Comparison of ENCODE assay signal across 22 mouse cellular contexts in genomic region chr2:115257391-115257790, GRCm38 (mm10).
A peak's percentile ranks its signal among the peaks of the same experiment; 100 is the strongest.
DNase-seq lines count a peak whose midpoint lies in the region; ATAC-seq and TF ChIP-seq lines count a peak whose summit lies in the region.
"Had no signal": no experiment of that assay in that cellular context is flagged by ENCODE, and none has a peak within 500 bp of the region (broad histone marks: within the 10 kb centered on the region; RNA-seq: fewer than 3 reads in every experiment).

No protein-coding gene starts in this region.

- no peak for ATAC-seq in midbrain, postnatal 0 days (ENCODE audit: low FRiP score)
- no peak for ATAC-seq in midbrain, embryonic 14.5 days (ENCODE audit: low FRiP score, low TSS enrichment)
- ATAC-seq: CD4-positive, CD25-positive, alpha-beta regulatory T cell, adult 4 months; forebrain, postnatal 0 days; intestine, embryonic 16.5 days had no signal

- DNase-seq in midbrain, postnatal 0 days (ENCODE audit: low spot score) = peak; percentile 50
- DNase-seq in midbrain, embryonic 14.5 days = no peak
- DNase-seq in cerebellum, adult 8-10 months = peak; percentile 8
- peak; percentile 28 to 31 for DNase-seq in cerebellum, postnatal 25 days
- DNase-seq in forebrain, embryonic 10.5 days (ENCODE audit: extremely low spot score, low spot score) = no peak
- DNase-seq in embryo, embryonic 9.5 days (ENCODE audit: extremely low spot score) = no peak
- DNase-seq in adrenal gland, postnatal 36 days = no peak
- DNase-seq: adrenal gland, adult 2 months; forebrain, postnatal 0 days; kidney, postnatal 14 days; layer of hippocampus, adult 9-11 months; lung, embryonic 14.5 days; right cerebral cortex, postnatal 14 days; thymus, postnatal 4 days had no signal

- no peak overlapping the region for H3K4me3 ChIP-seq in midbrain, postnatal 0 days (ENCODE audit: low read depth, low read length)
- H3K4me3 ChIP-seq in midbrain, embryonic 14.5 days (replicated peaks; ENCODE audit: low read depth, low read length) = no peak overlapping the region
- H3K4me3 ChIP-seq in forebrain, embryonic 10.5 days = no peak overlapping the region
- H3K4me3 ChIP-seq: erythroblast, embryonic 14.5 days; forebrain, embryonic 12.5 days; limb, embryonic 12.5 days; liver, embryonic 15.5 days; neural tube, embryonic 13.5 days had no signal

- no peak overlapping the region for H3K27ac ChIP-seq in midbrain, postnatal 0 days (ENCODE audit: low read depth, low read length)
- no peak overlapping the region for H3K27ac ChIP-seq in midbrain, embryonic 14.5 days (replicated peaks; ENCODE audit: low read depth, low read length)
- H3K27ac ChIP-seq in forebrain, embryonic 10.5 days = no peak overlapping the region
- H3K27ac ChIP-seq: forebrain, embryonic 12.5 days; limb, embryonic 12.5 days; liver, embryonic 15.5 days; neural tube, embryonic 13.5 days had no signal

- no peaks in the 10 kb centered on the region for H3K9me3 ChIP-seq in midbrain, postnatal 0 days (ENCODE audit: low read length)
- H3K9me3 ChIP-seq in midbrain, embryonic 14.5 days (ENCODE audit: control insufficient read depth, low read length) = no peaks in the 10 kb centered on the region
- no peaks in the 10 kb centered on the region for H3K9me3 ChIP-seq in forebrain, embryonic 10.5 days
- H3K9me3 ChIP-seq: forebrain, embryonic 12.5 days; limb, embryonic 12.5 days; liver, embryonic 15.5 days; neural tube, embryonic 13.5 days had no signal

- no peak overlapping the region for H3K9ac ChIP-seq in midbrain, postnatal 0 days (replicated peaks; ENCODE audit: low read length, poor library complexity, severe bottlenecking)
- H3K9ac ChIP-seq in midbrain, embryonic 14.5 days (replicated peaks; ENCODE audit: low read length) = no peak overlapping the region
- H3K9ac ChIP-seq: forebrain, embryonic 12.5 days; forebrain, postnatal 0 days; limb, embryonic 12.5 days; liver, embryonic 15.5 days; lung, embryonic 14.5 days; neural tube, embryonic 13.5 days had no signal

- TF ChIP-seq CTCF in midbrain, postnatal 0 days (IDR thresholded peaks at IDR 0.05) = no peak

- no peaks in the 10 kb centered on the region for H3K4me1 ChIP-seq in midbrain, postnatal 0 days (ENCODE audit: insufficient read depth, low read length)
- no peaks in the 10 kb centered on the region for H3K4me1 ChIP-seq in midbrain, embryonic 14.5 days (ENCODE audit: control insufficient read depth, insufficient read depth, low read length)
- no peaks in the 10 kb centered on the region for H3K4me1 ChIP-seq in forebrain, embryonic 10.5 days
- H3K4me1 ChIP-seq: forebrain, embryonic 12.5 days; limb, embryonic 12.5 days; liver, embryonic 15.5 days; neural tube, embryonic 13.5 days had no signal

- WGBS in midbrain, postnatal 0 days = 80% methylated on average over 2 of the region's 2 CpGs
- WGBS in midbrain, embryonic 14.5 days = 62% methylated on average over 2 of the region's 2 CpGs
- 82% methylated on average over 2 of the region's 2 CpGs for WGBS in forebrain, embryonic 10.5 days

- H3K4me2 ChIP-seq in midbrain, postnatal 0 days (ENCODE audit: low read depth, low read length, poor library complexity, severe bottlenecking) = no peak overlapping the region
- no peak overlapping the region for H3K4me2 ChIP-seq in midbrain, embryonic 14.5 days (ENCODE audit: low read length)
- H3K4me2 ChIP-seq: forebrain, embryonic 12.5 days; limb, embryonic 12.5 days; liver, embryonic 15.5 days; lung, embryonic 14.5 days; midbrain, embryonic 11.5 days; neural tube, embryonic 13.5 days had no signal

- H3K36me3 ChIP-seq in midbrain, postnatal 0 days (ENCODE audit: insufficient read depth, low read length) = no peaks in the 10 kb centered on the region
- no peaks in the 10 kb centered on the region for H3K36me3 ChIP-seq in midbrain, embryonic 14.5 days (ENCODE audit: control insufficient read depth, insufficient read depth, low read length)
- no peaks in the 10 kb centered on the region for H3K36me3 ChIP-seq in forebrain, embryonic 10.5 days (replicated peaks)
- H3K36me3 ChIP-seq: forebrain, embryonic 12.5 days; limb, embryonic 12.5 days; liver, embryonic 15.5 days; neural tube, embryonic 13.5 days had no signal

- no peaks in the 10 kb centered on the region for H3K27me3 ChIP-seq in midbrain, postnatal 0 days (ENCODE audit: insufficient read depth, low read length)
- no peaks in the 10 kb centered on the region for H3K27me3 ChIP-seq in midbrain, embryonic 14.5 days (ENCODE audit: control insufficient read depth, insufficient read depth, low read length)
- no peaks in the 10 kb centered on the region for H3K27me3 ChIP-seq in forebrain, embryonic 10.5 days (ENCODE audit: poor library complexity, severe bottlenecking)
- H3K27me3 ChIP-seq: forebrain, embryonic 12.5 days; limb, embryonic 12.5 days; liver, embryonic 15.5 days; neural tube, embryonic 13.5 days had no signal

Comparison
In these comparisons a context has a peak if more than half of its experiments do, and no peak if none do; other contexts are left out.
1. DNase-seq: peak in midbrain, postnatal 0 days (single experiment), cerebellum, adult 8-10 months (single experiment) and cerebellum, postnatal 25 days (2 of 2); none in midbrain, embryonic 14.5 days (single experiment), forebrain, embryonic 10.5 days (single experiment), embryo, embryonic 9.5 days (single experiment) and adrenal gland, postnatal 36 days (0 of 2).